Mouse (Mus musculus): Measurements from ENCODE around the gene Sik2.

DNA sequence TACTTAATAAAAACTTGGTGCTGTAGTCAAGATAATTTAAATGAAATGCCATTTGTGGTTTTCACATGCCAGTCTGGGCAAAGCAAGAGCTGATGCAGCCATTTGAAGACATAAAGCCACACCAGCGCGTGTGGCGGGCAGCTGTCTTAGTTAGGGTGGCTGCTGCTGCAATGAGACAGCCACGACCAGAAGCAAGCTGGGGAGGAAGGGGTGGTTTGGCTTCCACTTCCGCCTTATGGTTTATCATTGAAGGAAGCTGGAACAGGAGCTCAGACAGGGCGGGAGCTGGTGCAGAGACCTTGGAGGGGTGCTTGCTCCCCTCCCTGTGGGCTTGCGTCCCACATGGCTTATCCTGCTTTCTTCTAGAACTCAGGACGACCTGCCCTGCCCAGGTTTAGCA is 143.1 kb downstream of the Sik2 start:
- TF ChIP-seq CTCF (IDR thresholded peaks at IDR 0.05; ENCODE audit: control insufficient read depth, insufficient read depth, insufficient read length) (no peak), MYOD1 (IDR thresholded peaks at IDR 0.05; ENCODE audit: control insufficient read depth, insufficient read length, low read depth) (no peak), USF1 (IDR thresholded peaks at IDR 0.05; ENCODE audit: low read depth) (no peak), MYOG (IDR thresholded peaks at IDR 0.05; ENCODE audit: control insufficient read depth, extremely low read depth, insufficient read length) (no peak)

Measured in C2C12 (cell line).